Mouse (Mus musculus): Measurements from ENCODE around the gene Commd8. TPM values are rescaled to one million over a fixed set of nuclear protein-coding genes. Genes with fewer than 3 reads are reported as not detected.

Commd8 gene
- 68.5 and 80.8 TPM in 2 replicates for polyA plus RNA-seq (2012; rRNA removed)

GRCm38 (mm10) chr5:72167594-72168284, at the start of gene Commd8:
TSS of gene Commd8 (minus strand) at chr5:72168189.

